Mouse (Mus musculus) thymus, adult 2 months (tissue): Measurements from ENCODE around the gene Mast1.

Experiments
- CTCF ChIP-seq: fragments of 200-500 bp; IDR thresholded peaks from 2 replicates; pipeline ENCODE4 v1.5.1; 2012; ENCODE audit warnings: mild to moderate bottlenecking, control low read depth, low read length, moderate library complexity, borderline replicate concordance; ENCODE audit not compliant: control insufficient read depth, poor library complexity, insufficient read depth; ENCODE audit errors: extremely low read depth
- POLR2A ChIP-seq: fragments of 200-500 bp; IDR thresholded peaks from 2 replicates; pipeline ENCODE4 v1.6.1; 2012; ENCODE audit warnings: mild to moderate bottlenecking, low read length, control low read depth, moderate library complexity; ENCODE audit not compliant: control insufficient read depth, poor library complexity, insufficient read depth; ENCODE audit errors: extremely low read depth

GRCm38 (mm10) chr8:84936041-84936961 is 858 bp downstream of the Mast1 start:
- TF ChIP-seq POLR2A (no peak), CTCF (no peak)
